Mouse (Mus musculus) heart, embryonic 10.5 days (tissue): ENCODE results near the gene Nedd4. TPM values are rescaled to one million over a fixed set of nuclear protein-coding genes. Genes with fewer than 3 reads are reported as not detected.
"Not testable (repeated sequence)": the region's sequence is repeated elsewhere in the genome, so short reads cannot be mapped to it uniquely, and the experiment has no call there.

ENCODE experiments used
- DNase-seq: peaks from one replicate; pipeline ENCODE4 v3.0.0-alpha.2; 2017; ENCODE audit warnings: low spot score
- H3K27ac ChIP-seq: fragments of 300-500 bp; sonication (generic); 2 replicates; pipeline ENCODE4 v1.5.1; 2016; ENCODE audit warnings: mild to moderate bottlenecking
- H3K27me3 ChIP-seq: fragments of 300-500 bp; sonication (generic); 2 replicates; pipeline ENCODE4 v1.6.1; 2016; ENCODE audit warnings: mild to moderate bottlenecking; ENCODE audit not compliant: poor library complexity, insufficient read depth, severe bottlenecking
- H3K36me3 ChIP-seq: fragments of 300-500 bp; sonication (generic); 2 replicates; pipeline ENCODE4 v1.6.1; 2016; ENCODE audit warnings: mild to moderate bottlenecking, moderate library complexity
- H3K4me1 ChIP-seq: fragments of 300-500 bp; sonication (generic); 2 replicates; pipeline ENCODE4 v1.6.1; 2016; ENCODE audit warnings: mild to moderate bottlenecking
- H3K4me3 ChIP-seq: fragments of 300-500 bp; sonication (generic); 2 replicates; pipeline ENCODE4 v1.5.1; 2016; ENCODE audit warnings: mild to moderate bottlenecking, moderate library complexity
- H3K9me3 ChIP-seq: fragments of 300-500 bp; sonication (generic); 2 replicates; pipeline ENCODE4 v1.6.1; 2016; ENCODE audit warnings: mild to moderate bottlenecking, moderate library complexity
- WGBS: fragments of 180-500 bp; shearing (Covaris S2); methylation state at CpG from one replicate; pipeline ENCODE4 v1.1.7; 2016; 5-methylcytosine and 5-hydroxymethylcytosine counted together
- polyA plus RNA-seq: library from polyadenylated mRNA; unstranded; fragments of >200 nt; fragmentation: Nextera tagmentation; extraction: Ambion mirVana; gene quantifications from 2 replicates; pipeline ENCODE4 v1.2.1, GENCODE M21; 2016

Gene Nedd4
- polyA plus RNA-seq, 1 experiment from 2014 or later = 515 TPM

GRCm38 (mm10) chr9:72639843-72640621 is 22.1 kb upstream of the Nedd4 start:
- peak overlapping the region; percentile 55 for H3K4me3 ChIP-seq
- DNase-seq = peak; percentile 97
- no peaks in the 10 kb centered on the region for H3K27me3 ChIP-seq
- peak overlapping the region; percentile 96 for H3K27ac ChIP-seq
- H3K4me1 ChIP-seq = peaks cover 35% of the 10 kb centered on the region
- H3K36me3 ChIP-seq = no peaks in the 10 kb centered on the region
- H3K9me3 ChIP-seq = no peaks in the 10 kb centered on the region
- whole genome bisulfite sequencing = 1% methylated on average over 27 of the region's 27 CpGs

- Histone ChIP-seq H3K36me3 (no peaks in the 10 kb centered on the region), H3K4me1 (peaks cover 35% of the 10 kb centered on the region), H3K27me3 (no peaks in the 10 kb centered on the region), H3K4me3 (peak overlapping the region; percentile 55), H3K27ac (peak overlapping the region; percentile 96), H3K9me3 (no peaks in the 10 kb centered on the region)
- DNase-seq = no peak
- WGBS = 19% methylated on average over 7 of the region's 7 CpGs
Measured at GRCm38 (mm10) chr9:72640642-72641041, 21.5 kb upstream of the Nedd4 start.

- H3K27ac ChIP-seq = peak overlapping the region; percentile 96
- peak overlapping the region; percentile 55 for H3K4me3 ChIP-seq
- no peaks in the 10 kb centered on the region for H3K36me3 ChIP-seq
- no peaks in the 10 kb centered on the region for H3K9me3 ChIP-seq
- DNase-seq = no peak
- 52% methylated on average over 6 of the region's 6 CpGs for WGBS
- H3K4me1 ChIP-seq = peaks cover 35% of the 10 kb centered on the region
- no peaks in the 10 kb centered on the region for H3K27me3 ChIP-seq
Measured at GRCm38 (mm10) chr9:72641093-72641680, 21.0 kb upstream of the Nedd4 start.

GRCm38 (mm10) chr9:72642756-72643447 is 19.2 kb upstream of the Nedd4 start:
- WGBS = 95% methylated on average over 4 of the region's 4 CpGs

GRCm38 (mm10) chr9:72643651-72644417 is 18.3 kb upstream of the Nedd4 start:
- no peak overlapping the region for H3K4me3 ChIP-seq
- peaks cover 35% of the 10 kb centered on the region for H3K4me1 ChIP-seq
- peak overlapping the region; percentile 54 for H3K27ac ChIP-seq
- DNase-seq = no peak
- H3K9me3 ChIP-seq = no peaks in the 10 kb centered on the region
- no peaks in the 10 kb centered on the region for H3K36me3 ChIP-seq
- 84% methylated on average over 6 of the region's 6 CpGs for WGBS
- no peaks in the 10 kb centered on the region for H3K27me3 ChIP-seq

More at GRCm38 (mm10) chr9:72642756-72643447, 19.2 kb upstream of the Nedd4 start:
- H3K4me3 ChIP-seq, H3K36me3 ChIP-seq, H3K27me3 ChIP-seq, DNase-seq, H3K27ac ChIP-seq, H3K9me3 ChIP-seq: not testable (repeated sequence)
- peaks cover 35% of the 10 kb centered on the region for H3K4me1 ChIP-seq

- Histone ChIP-seq H3K4me3 (no peak overlapping the region), H3K27ac (peak overlapping the region; percentile 54), H3K4me1 (peaks cover 28% of the 10 kb centered on the region), H3K27me3 (no peaks in the 10 kb centered on the region), H3K9me3 (no peaks in the 10 kb centered on the region), H3K36me3 (no peaks in the 10 kb centered on the region)
- no peak for DNase-seq
- 63% methylated on average over 6 of the region's 6 CpGs for WGBS
Measured at GRCm38 (mm10) chr9:72644418-72645110, 17.6 kb upstream of the Nedd4 start.

- no peak for DNase-seq
- Histone ChIP-seq H3K27me3 (no peaks in the 10 kb centered on the region), H3K4me3 (no peak overlapping the region), H3K9me3 (no peaks in the 10 kb centered on the region), H3K36me3 (no peaks in the 10 kb centered on the region), H3K4me1 (peaks cover 19% of the 10 kb centered on the region), H3K27ac (no peak overlapping the region)
- WGBS = 64% methylated on average over 2 of the region's 2 CpGs
Measured at GRCm38 (mm10) chr9:72649781-72650180, 12.4 kb upstream of the Nedd4 start.

- Histone ChIP-seq H3K27ac (peak overlapping the region; percentile 82), H3K4me3 (no peak overlapping the region; the same call in 1 of the 2 replicates), H3K36me3 (no peaks in the 10 kb centered on the region), H3K4me1 (peaks cover 45% of the 10 kb centered on the region), H3K27me3 (no peaks in the 10 kb centered on the region), H3K9me3 (no peaks in the 10 kb centered on the region)
- 18% methylated on average over 8 of the region's 8 CpGs for whole genome bisulfite sequencing
- DNase-seq = no peak
Measured at GRCm38 (mm10) chr9:72652961-72653360, 9.2 kb upstream of the Nedd4 start.

GRCm38 (mm10) chr9:72653533-72653932 is 8.6 kb upstream of the Nedd4 start:
- H3K4me1 ChIP-seq = peaks cover 45% of the 10 kb centered on the region
- no peak overlapping the region; the same call in 1 of the 2 replicates for H3K4me3 ChIP-seq
- DNase-seq = no peak
- no peaks in the 10 kb centered on the region for H3K36me3 ChIP-seq
- no peaks in the 10 kb centered on the region for H3K27me3 ChIP-seq
- WGBS = 61% methylated on average over 4 of the region's 4 CpGs
- no peaks in the 10 kb centered on the region for H3K9me3 ChIP-seq
- peak overlapping the region; percentile 82 for H3K27ac ChIP-seq

GRCm38 (mm10) chr9:72654593-72655242 is 7.4 kb upstream of the Nedd4 start:
- peak overlapping the region; percentile 77 for H3K27ac ChIP-seq
- no peaks in the 10 kb centered on the region for H3K36me3 ChIP-seq
- no peaks in the 10 kb centered on the region for H3K27me3 ChIP-seq
- H3K4me1 ChIP-seq = peaks cover 45% of the 10 kb centered on the region
- no peaks in the 10 kb centered on the region for H3K9me3 ChIP-seq
- DNase-seq = peak; percentile 90
- no peak overlapping the region for H3K4me3 ChIP-seq
- 69% methylated on average over 6 of the region's 6 CpGs for WGBS

- no peak overlapping the region for H3K4me3 ChIP-seq
- H3K4me1 ChIP-seq = peaks cover 45% of the 10 kb centered on the region
- H3K27me3 ChIP-seq = no peaks in the 10 kb centered on the region
- DNase-seq = no peak
- H3K9me3 ChIP-seq = no peaks in the 10 kb centered on the region
- peak overlapping the region; percentile 77; the same call in 1 of the 2 replicates for H3K27ac ChIP-seq
- no peaks in the 10 kb centered on the region for H3K36me3 ChIP-seq
- WGBS = 54% methylated on average over 5 of the region's 5 CpGs
Measured at GRCm38 (mm10) chr9:72655602-72656001, 6.5 kb upstream of the Nedd4 start.

GRCm38 (mm10) chr9:72656491-72656890 is 5.7 kb upstream of the Nedd4 start:
- Histone ChIP-seq H3K9me3 (no peaks in the 10 kb centered on the region), H3K27me3 (no peaks in the 10 kb centered on the region), H3K27ac (no peak overlapping the region), H3K4me3 (no peak overlapping the region), H3K4me1 (peaks cover 51% of the 10 kb centered on the region), H3K36me3 (no peaks in the 10 kb centered on the region)
- DNase-seq = no peak
- 54% methylated on average over 4 of the region's 4 CpGs for WGBS
